Mouse (Mus musculus): Measurements from ENCODE around the gene Npat. TPM values are rescaled to one million over a fixed set of nuclear protein-coding genes. Genes with fewer than 3 reads are reported as not detected.

Gene Npat
- polyA plus RNA-seq, 1 experiment, result 4.5 TPM

GRCm38 (mm10) chr9:53601541-53601940 lies 64.7 kb downstream of the Npat start:
- Histone ChIP-seq H3K4me1 (ENCODE audit: control insufficient read depth, insufficient read depth, low read length) (no peaks in the 10 kb centered on the region; the same call in 1 of the 2 replicates), H3K27ac (ENCODE audit: control insufficient read depth, insufficient read depth, low read depth, low read length) (no peak overlapping the region), H3K4me3 (ENCODE audit: control insufficient read depth, low read depth, low read length) (no peak overlapping the region), H3K27me3 (ENCODE audit: control insufficient read depth, insufficient read depth, low read length) (no peaks in the 10 kb centered on the region), H3K36me3 (ENCODE audit: control insufficient read depth, insufficient read depth, low read length) (no peaks in the 10 kb centered on the region)
- TF ChIP-seq POLR2A (IDR thresholded peaks at IDR 0.05; ENCODE audit: control insufficient read depth, low read depth, low read length) (no peak), CTCF (IDR thresholded peaks at IDR 0.05; ENCODE audit: control insufficient read depth, insufficient read depth, insufficient replicate concordance, low read depth, low read length) (no peak)

- Histone ChIP-seq H3K4me1 (ENCODE audit: control insufficient read depth, insufficient read depth, low read length) (no peaks in the 10 kb centered on the region; the same call in 1 of the 2 replicates), H3K27me3 (ENCODE audit: control insufficient read depth, insufficient read depth, low read length) (no peaks in the 10 kb centered on the region), H3K4me3 (ENCODE audit: control insufficient read depth, low read depth, low read length) (no peak overlapping the region), H3K36me3 (ENCODE audit: control insufficient read depth, insufficient read depth, low read length) (no peaks in the 10 kb centered on the region), H3K27ac (ENCODE audit: control insufficient read depth, insufficient read depth, low read depth, low read length) (no peak overlapping the region)
- no peak for TF ChIP-seq POLR2A (IDR thresholded peaks at IDR 0.05; ENCODE audit: control insufficient read depth, low read depth, low read length)
- TF ChIP-seq CTCF (IDR thresholded peaks at IDR 0.05; ENCODE audit: control insufficient read depth, insufficient read depth, insufficient replicate concordance, low read depth, low read length), result no peak
Observed at GRCm38 (mm10) chr9:53603384-53603783, 66.5 kb downstream of the Npat start.

- Histone ChIP-seq H3K36me3 (ENCODE audit: control insufficient read depth, insufficient read depth, low read length) (no peaks in the 10 kb centered on the region), H3K4me3 (ENCODE audit: control insufficient read depth, low read depth, low read length) (no peak overlapping the region), H3K4me1 (ENCODE audit: control insufficient read depth, insufficient read depth, low read length) (no peaks in the 10 kb centered on the region; the same call in 1 of the 2 replicates), H3K27ac (ENCODE audit: control insufficient read depth, insufficient read depth, low read depth, low read length) (no peak overlapping the region), H3K27me3 (ENCODE audit: control insufficient read depth, insufficient read depth, low read length) (no peaks in the 10 kb centered on the region)
- TF ChIP-seq POLR2A (IDR thresholded peaks at IDR 0.05; ENCODE audit: control insufficient read depth, low read depth, low read length) (no peak), CTCF (IDR thresholded peaks at IDR 0.05; ENCODE audit: control insufficient read depth, insufficient read depth, insufficient replicate concordance, low read depth, low read length) (no peak)
Observed at GRCm38 (mm10) chr9:53603849-53604248, 67.0 kb downstream of the Npat start.

GRCm38 (mm10) chr9:53604954-53605353 lies 68.1 kb downstream of the Npat start:
- TF ChIP-seq CTCF (IDR thresholded peaks at IDR 0.05; ENCODE audit: control insufficient read depth, insufficient read depth, insufficient replicate concordance, low read depth, low read length), result no peak
- TF ChIP-seq POLR2A (IDR thresholded peaks at IDR 0.05; ENCODE audit: control insufficient read depth, low read depth, low read length), result no peak

GRCm38 (mm10) chr9:53607192-53607591 lies 70.3 kb downstream of the Npat start:
- H3K4me3 ChIP-seq (ENCODE audit: control insufficient read depth, low read depth, low read length), result no peak overlapping the region
- H3K27ac ChIP-seq (ENCODE audit: control insufficient read depth, insufficient read depth, low read depth, low read length), result no peak overlapping the region
- H3K36me3 ChIP-seq (ENCODE audit: control insufficient read depth, insufficient read depth, low read length), result no peaks in the 10 kb centered on the region
- H3K4me1 ChIP-seq (ENCODE audit: control insufficient read depth, insufficient read depth, low read length), result peaks cover 2% of the 10 kb centered on the region
- TF ChIP-seq POLR2A (IDR thresholded peaks at IDR 0.05; ENCODE audit: control insufficient read depth, low read depth, low read length), result no peak
- no peak for TF ChIP-seq CTCF (IDR thresholded peaks at IDR 0.05; ENCODE audit: control insufficient read depth, insufficient read depth, insufficient replicate concordance, low read depth, low read length)
- no peaks in the 10 kb centered on the region for H3K27me3 ChIP-seq (ENCODE audit: control insufficient read depth, insufficient read depth, low read length)

More at GRCm38 (mm10) chr9:53604954-53605353, 68.1 kb downstream of the Npat start:
- Histone ChIP-seq H3K27me3 (ENCODE audit: control insufficient read depth, insufficient read depth, low read length) (no peaks in the 10 kb centered on the region), H3K4me1 (ENCODE audit: control insufficient read depth, insufficient read depth, low read length) (peaks cover 2% of the 10 kb centered on the region; the same call in 1 of the 2 replicates), H3K27ac (ENCODE audit: control insufficient read depth, insufficient read depth, low read depth, low read length) (no peak overlapping the region), H3K36me3 (ENCODE audit: control insufficient read depth, insufficient read depth, low read length) (no peaks in the 10 kb centered on the region), H3K4me3 (ENCODE audit: control insufficient read depth, low read depth, low read length) (no peak overlapping the region)

- TF ChIP-seq POLR2A (IDR thresholded peaks at IDR 0.05; ENCODE audit: control insufficient read depth, low read depth, low read length) (no peak), CTCF (IDR thresholded peaks at IDR 0.05; ENCODE audit: control insufficient read depth, insufficient read depth, insufficient replicate concordance, low read depth, low read length) (no peak)
Observed at GRCm38 (mm10) chr9:53607816-53608215, 71.0 kb downstream of the Npat start.

GRCm38 (mm10) chr9:53609306-53609967 lies 72.6 kb downstream of the Npat start:
- Histone ChIP-seq H3K36me3 (ENCODE audit: control insufficient read depth, insufficient read depth, low read length) (no peaks in the 10 kb centered on the region), H3K27me3 (ENCODE audit: control insufficient read depth, insufficient read depth, low read length) (no peaks in the 10 kb centered on the region), H3K4me3 (ENCODE audit: control insufficient read depth, low read depth, low read length) (peak overlapping the region; percentile 93), H3K27ac (ENCODE audit: control insufficient read depth, insufficient read depth, low read depth, low read length) (peak overlapping the region; percentile 75), H3K4me1 (ENCODE audit: control insufficient read depth, insufficient read depth, low read length) (peaks cover 2% of the 10 kb centered on the region)
- TF ChIP-seq CTCF (IDR thresholded peaks at IDR 0.05; ENCODE audit: control insufficient read depth, insufficient read depth, insufficient replicate concordance, low read depth, low read length), result no peak
- no peak for TF ChIP-seq POLR2A (IDR thresholded peaks at IDR 0.05; ENCODE audit: control insufficient read depth, low read depth, low read length)

More at GRCm38 (mm10) chr9:53607816-53608215, 71.0 kb downstream of the Npat start:
- H3K36me3 ChIP-seq (ENCODE audit: control insufficient read depth, insufficient read depth, low read length), result no peaks in the 10 kb centered on the region
- no peak overlapping the region for H3K27ac ChIP-seq (ENCODE audit: control insufficient read depth, insufficient read depth, low read depth, low read length)
- H3K4me3 ChIP-seq (ENCODE audit: control insufficient read depth, low read depth, low read length), result no peak overlapping the region
- H3K27me3 ChIP-seq (ENCODE audit: control insufficient read depth, insufficient read depth, low read length), result no peaks in the 10 kb centered on the region
- H3K4me1 ChIP-seq (ENCODE audit: control insufficient read depth, insufficient read depth, low read length), result peaks cover 2% of the 10 kb centered on the region
